Mouse (Mus musculus): ENCODE measurements around the gene Irx3. TPM values are rescaled to one million over a fixed set of nuclear protein-coding genes. Genes with fewer than 3 reads are reported as not detected.

The Irx3 gene
- polyA plus RNA-seq, 1 experiment from 2014 or later = 11.0 TPM

- WGBS = 17% methylated on average over 28 of the region's 36 CpGs
- Histone ChIP-seq H3K4me1 (ENCODE audit: control insufficient read depth, insufficient read depth, low read length) (peaks cover 21% of the 10 kb centered on the region), H3K9ac (ENCODE audit: low read depth, low read length) (peak overlapping the region; percentile 60), H3K9me3 (ENCODE audit: control insufficient read depth, low read length) (no peaks in the 10 kb centered on the region), H3K4me3 (ENCODE audit: low read depth, low read length) (peak overlapping the region; percentile 39), H3K27ac (replicated peaks; ENCODE audit: low read depth, low read length) (no peak overlapping the region), H3K27me3 (replicated peaks; ENCODE audit: control insufficient read depth, insufficient read depth, low read length) (peaks cover 72% of the 10 kb centered on the region), H3K4me2 (ENCODE audit: low read depth, low read length) (peak overlapping the region; percentile 75), H3K36me3 (ENCODE audit: control insufficient read depth, insufficient read depth, low read length) (0 out of 2 replicates have a peak, but pooled peaks cover 5% of the 10 kb centered on the region)
- ATAC-seq (ENCODE audit: low read depth) (no peak), DNase-seq (ENCODE audit: low spot score) (no peak)
Observed at GRCm38 (mm10) chr8:91804403-91805253, 2.8 kb upstream of the Irx3 start.

- WGBS = 27% methylated on average over 28 of the region's 28 CpGs
- Histone ChIP-seq H3K4me1 (ENCODE audit: control insufficient read depth, insufficient read depth, low read length) (peaks cover 21% of the 10 kb centered on the region), H3K27me3 (replicated peaks; ENCODE audit: control insufficient read depth, insufficient read depth, low read length) (peaks cover 80% of the 10 kb centered on the region), H3K4me3 (ENCODE audit: low read depth, low read length) (no peak overlapping the region), H3K27ac (replicated peaks; ENCODE audit: low read depth, low read length) (no peak overlapping the region), H3K4me2 (ENCODE audit: low read depth, low read length) (peak overlapping the region; percentile 91), H3K9me3 (ENCODE audit: control insufficient read depth, low read length) (no peaks in the 10 kb centered on the region), H3K9ac (ENCODE audit: low read depth, low read length) (no peak overlapping the region), H3K36me3 (ENCODE audit: control insufficient read depth, insufficient read depth, low read length) (peaks cover 8% of the 10 kb centered on the region; the same call in 1 of the 2 replicates)
- DNase-seq (ENCODE audit: low spot score) = no peak
- no peak for ATAC-seq (ENCODE audit: low read depth)
Observed at GRCm38 (mm10) chr8:91803515-91804402, 1.9 kb upstream of the Irx3 start.

- H3K9me3 ChIP-seq (ENCODE audit: control insufficient read depth, low read length) = no peaks in the 10 kb centered on the region
- 4% methylated on average over 29 of the region's 29 CpGs for WGBS
- H3K27me3 ChIP-seq (replicated peaks; ENCODE audit: control insufficient read depth, insufficient read depth, low read length) = peaks cover 79% of the 10 kb centered on the region
- ATAC-seq (ENCODE audit: low read depth) (no peak), DNase-seq (ENCODE audit: low spot score) (peak; percentile 53)
- peak overlapping the region; percentile 86 for H3K9ac ChIP-seq (ENCODE audit: low read depth, low read length)
- peak overlapping the region; percentile 94 for H3K27ac ChIP-seq (replicated peaks; ENCODE audit: low read depth, low read length)
- peaks cover 8% of the 10 kb centered on the region; the same call in 1 of the 2 replicates for H3K36me3 ChIP-seq (ENCODE audit: control insufficient read depth, insufficient read depth, low read length)
- H3K4me1 ChIP-seq (ENCODE audit: control insufficient read depth, insufficient read depth, low read length) = peaks cover 21% of the 10 kb centered on the region
- peak overlapping the region; percentile 74 for H3K4me3 ChIP-seq (ENCODE audit: low read depth, low read length)
- peak overlapping the region; percentile 91 for H3K4me2 ChIP-seq (ENCODE audit: low read depth, low read length)
Observed at GRCm38 (mm10) chr8:91802401-91803322, 795 bp upstream of the Irx3 start.

GRCm38 (mm10) chr8:91801241-91801811, 541 bp downstream of the Irx3 start:
- Histone ChIP-seq H3K4me3 (ENCODE audit: low read depth, low read length) (peak overlapping the region; percentile 74), H3K9ac (ENCODE audit: low read depth, low read length) (peak overlapping the region; percentile 86), H3K36me3 (ENCODE audit: control insufficient read depth, insufficient read depth, low read length) (peaks cover 8% of the 10 kb centered on the region; the same call in 1 of the 2 replicates), H3K27me3 (replicated peaks; ENCODE audit: control insufficient read depth, insufficient read depth, low read length) (peaks cover 75% of the 10 kb centered on the region), H3K27ac (replicated peaks; ENCODE audit: low read depth, low read length) (peak overlapping the region; percentile 94), H3K4me2 (ENCODE audit: low read depth, low read length) (peak overlapping the region; percentile 91), H3K9me3 (ENCODE audit: control insufficient read depth, low read length) (no peaks in the 10 kb centered on the region), H3K4me1 (ENCODE audit: control insufficient read depth, insufficient read depth, low read length) (peaks cover 19% of the 10 kb centered on the region)
- peak; percentile 91 for DNase-seq (ENCODE audit: low spot score)
- ATAC-seq (ENCODE audit: low read depth) = peak; percentile 82
- WGBS = 1% methylated on average over 36 of the region's 57 CpGs

- Histone ChIP-seq H3K4me2 (ENCODE audit: low read depth, low read length) (peak overlapping the region; percentile 91), H3K4me3 (ENCODE audit: low read depth, low read length) (peak overlapping the region; percentile 74), H3K9me3 (ENCODE audit: control insufficient read depth, low read length) (no peaks in the 10 kb centered on the region), H3K4me1 (ENCODE audit: control insufficient read depth, insufficient read depth, low read length) (peaks cover 12% of the 10 kb centered on the region; the same call in 1 of the 2 replicates), H3K27ac (replicated peaks; ENCODE audit: low read depth, low read length) (peak overlapping the region; percentile 94), H3K9ac (ENCODE audit: low read depth, low read length) (peak overlapping the region; percentile 86), H3K27me3 (replicated peaks; ENCODE audit: control insufficient read depth, insufficient read depth, low read length) (peaks cover 74% of the 10 kb centered on the region), H3K36me3 (ENCODE audit: control insufficient read depth, insufficient read depth, low read length) (peaks cover 8% of the 10 kb centered on the region; the same call in 1 of the 2 replicates)
- WGBS = 2% methylated on average over 42 of the region's 64 CpGs
- ATAC-seq (ENCODE audit: low read depth) (peak; percentile 24), DNase-seq (ENCODE audit: low spot score) (no peak)
Observed at GRCm38 (mm10) chr8:91800523-91801240, 1.2 kb downstream of the Irx3 start.

- no peak for ATAC-seq (ENCODE audit: low read depth)
Observed at GRCm38 (mm10) chr8:91799681-91800522, 2.0 kb downstream of the Irx3 start.

More at GRCm38 (mm10) chr8:91799681-91800522, 2.0 kb downstream of the Irx3 start:
- Histone ChIP-seq H3K9me3 (ENCODE audit: control insufficient read depth, low read length) (no peaks in the 10 kb centered on the region), H3K4me1 (ENCODE audit: control insufficient read depth, insufficient read depth, low read length) (0 out of 2 replicates have a peak, but pooled peaks cover 6% of the 10 kb centered on the region), H3K36me3 (ENCODE audit: control insufficient read depth, insufficient read depth, low read length) (peaks cover 8% of the 10 kb centered on the region; the same call in 1 of the 2 replicates), H3K27me3 (replicated peaks; ENCODE audit: control insufficient read depth, insufficient read depth, low read length) (peaks cover 75% of the 10 kb centered on the region), H3K4me3 (ENCODE audit: low read depth, low read length) (peak overlapping the region; percentile 74), H3K27ac (replicated peaks; ENCODE audit: low read depth, low read length) (peak overlapping the region; percentile 94), H3K9ac (ENCODE audit: low read depth, low read length) (peak overlapping the region; percentile 86), H3K4me2 (ENCODE audit: low read depth, low read length) (peak overlapping the region; percentile 91)
- DNase-seq (ENCODE audit: low spot score) = peak; percentile 34
- WGBS = under 1% methylated on average over 64 of the region's 89 CpGs

All from embryonic facial prominence, embryonic 14.5 days (tissue).